Mouse (Mus musculus) embryonic fibroblast, embryonic 13.5 days (primary cell): ENCODE measurements around the gene Scgb1c1.

Experiments
- CTCF ChIP-seq: IDR thresholded peaks from 2 replicates; pipeline ENCODE4 v1.5.1; 2011; ENCODE audit warnings: mild to moderate bottlenecking, control low read depth, low read length, moderate library complexity, borderline replicate concordance; ENCODE audit not compliant: insufficient read depth
- POLR2A ChIP-seq: IDR thresholded peaks from 2 replicates; pipeline ENCODE4 v1.6.1; 2011; ENCODE audit warnings: low read depth, mild to moderate bottlenecking, control low read depth, low read length, moderate library complexity

DNA sequence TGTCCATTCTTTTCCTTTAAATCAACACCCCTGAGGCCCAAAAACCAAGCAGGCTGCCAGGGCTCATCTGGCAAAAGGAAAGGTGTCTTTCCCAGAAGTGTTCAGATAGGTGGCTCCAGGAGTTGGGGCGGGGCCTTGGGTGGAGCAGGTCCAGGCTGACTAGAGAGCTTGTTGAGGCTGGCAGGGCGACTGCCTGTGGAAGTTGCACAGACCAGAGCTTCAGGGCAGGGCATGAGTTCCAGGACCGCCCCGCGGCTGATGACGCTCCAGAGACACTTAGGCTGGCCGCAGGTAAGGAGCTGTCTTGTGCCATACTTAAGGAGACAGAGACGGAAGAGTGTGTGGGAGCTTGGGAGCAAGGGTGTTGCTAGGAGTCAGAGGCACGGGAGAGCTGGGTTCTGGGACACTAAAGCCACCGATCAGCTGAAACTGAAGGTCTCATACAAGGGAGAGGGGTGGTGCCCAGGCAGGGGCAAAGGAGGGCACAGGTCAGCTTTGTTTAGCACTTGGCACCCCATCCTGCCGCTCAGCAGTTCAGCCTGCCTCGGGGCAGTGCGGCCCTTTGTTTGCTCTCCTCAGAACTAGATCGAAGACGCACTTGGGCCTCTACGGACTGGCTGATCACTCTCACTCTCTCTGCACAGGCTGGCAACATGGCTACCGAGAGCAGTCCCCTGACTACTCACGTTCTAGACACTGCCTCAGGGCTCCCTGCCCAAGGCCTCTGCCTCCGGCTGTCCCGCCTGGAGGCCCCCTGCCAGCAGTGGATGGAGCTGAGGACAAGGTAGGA is 10.2 kb upstream of the Scgb1c1 start, which contains the start of gene Urah:
- TF ChIP-seq CTCF (no peak), POLR2A (no peak)
